Mouse (Mus musculus): Measurements from ENCODE around the gene Tango6. TPM values are rescaled to one million over a fixed set of nuclear protein-coding genes. Genes with fewer than 3 reads are reported as not detected.
"Not testable (repeated sequence)": the region's sequence is repeated elsewhere in the genome, so short reads cannot be mapped to it uniquely, and the experiment has no call there.

Tango6 gene
- polyA plus RNA-seq, 1 experiment, result 2.9 TPM

DNA sequence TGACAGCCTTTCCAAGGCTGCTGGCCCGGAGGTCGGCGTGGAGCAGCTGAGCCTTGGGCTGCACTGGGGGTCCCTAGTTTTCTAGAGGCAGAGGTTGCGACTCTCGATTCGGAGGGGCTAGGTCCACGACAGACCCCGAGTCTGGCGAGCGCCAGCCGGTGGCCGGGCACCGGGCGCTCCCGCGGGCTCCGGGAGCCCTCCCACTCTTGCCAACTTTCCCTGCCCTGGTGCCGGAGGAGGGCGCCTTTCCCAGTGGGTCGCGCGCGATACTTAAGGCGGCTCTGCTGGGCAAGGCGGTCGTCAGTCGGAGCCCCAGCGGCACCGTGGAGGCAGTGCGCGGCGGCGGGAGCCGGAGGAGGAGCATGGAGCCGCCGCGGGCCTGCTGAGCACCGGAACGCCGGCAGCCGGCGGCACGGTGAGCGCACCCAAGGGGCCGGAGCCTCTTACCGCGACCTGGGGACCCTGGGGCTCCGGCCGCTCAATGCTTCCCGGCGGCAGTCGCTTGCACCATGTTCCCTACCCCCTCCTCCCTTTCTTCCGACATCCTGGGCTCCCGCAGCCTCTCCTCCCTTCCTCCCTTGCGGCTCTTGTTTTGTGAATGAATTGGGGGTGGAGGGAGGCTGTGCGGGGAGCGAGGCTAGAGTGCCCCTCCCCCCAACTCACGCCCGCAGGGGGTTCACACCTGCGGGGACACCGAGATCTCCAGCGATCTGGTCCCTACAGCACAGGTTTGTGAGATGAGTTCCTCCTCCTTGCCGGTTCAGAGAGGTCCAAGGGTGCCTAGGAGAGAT is 187.9 kb downstream of the Tango6 start:
- peak; percentile 30 to 66 for DNase-seq (ENCODE audit: extremely low spot score in 1 of 2, low spot score in 1 of 2)

DNA sequence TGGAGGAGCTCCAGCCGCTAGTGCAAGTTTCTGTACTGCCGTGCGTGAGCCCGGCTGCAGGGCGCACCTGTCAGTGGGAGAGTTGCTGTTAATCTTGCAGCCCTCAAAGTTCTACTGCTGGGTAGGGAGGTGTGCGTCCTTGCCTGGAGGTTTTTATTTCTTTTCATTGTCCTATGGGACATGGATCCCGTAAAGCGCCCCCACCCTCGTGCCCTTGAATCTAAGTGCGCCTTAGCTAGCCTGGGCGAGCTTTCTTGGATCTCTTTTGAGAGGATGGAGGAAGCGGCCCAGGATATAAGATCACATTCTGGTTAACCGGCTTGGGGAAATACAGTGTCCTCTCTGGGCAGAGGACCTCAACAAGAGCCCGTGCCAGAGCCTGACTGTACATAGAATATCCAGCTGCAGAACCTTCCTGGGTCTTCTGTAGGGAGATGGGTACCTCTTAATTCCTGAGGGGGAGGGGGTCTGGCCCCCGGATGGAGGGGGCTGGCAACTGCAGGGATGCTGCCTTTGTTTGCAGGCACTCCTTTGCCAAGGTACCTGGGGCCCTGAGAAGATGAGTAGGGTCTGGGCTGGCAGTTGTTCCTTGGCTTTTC is 188.6 kb downstream of the Tango6 start:
- no peak for DNase-seq (ENCODE audit: extremely low spot score in 1 of 2, low spot score in 1 of 2)

DNA sequence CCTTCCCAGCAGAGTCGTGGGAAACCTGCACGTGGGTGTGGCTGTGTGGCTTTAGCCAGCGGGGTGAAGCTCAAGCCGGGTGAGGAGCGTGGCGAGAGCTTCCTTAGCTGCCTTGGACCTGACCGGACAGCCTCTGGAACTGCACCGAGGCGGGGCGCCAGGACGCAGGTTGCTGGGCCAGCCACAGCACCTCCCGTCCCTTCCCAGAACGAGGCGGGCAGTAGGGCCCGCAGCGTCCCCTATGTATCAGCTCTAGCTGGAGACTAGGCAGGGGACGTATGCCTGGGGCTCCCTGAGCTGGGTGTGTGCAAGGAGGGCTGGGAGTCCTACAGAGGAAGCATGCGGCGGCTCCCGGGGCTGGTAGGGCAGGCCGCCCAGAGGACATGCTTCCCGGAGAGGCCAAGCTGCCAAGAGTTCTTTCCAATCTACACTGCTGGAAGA is 189.1 kb downstream of the Tango6 start:
- DNase-seq (ENCODE audit: extremely low spot score in 1 of 2, low spot score in 1 of 2), result peak in 1 of 2 experiments; percentile 28

DNA sequence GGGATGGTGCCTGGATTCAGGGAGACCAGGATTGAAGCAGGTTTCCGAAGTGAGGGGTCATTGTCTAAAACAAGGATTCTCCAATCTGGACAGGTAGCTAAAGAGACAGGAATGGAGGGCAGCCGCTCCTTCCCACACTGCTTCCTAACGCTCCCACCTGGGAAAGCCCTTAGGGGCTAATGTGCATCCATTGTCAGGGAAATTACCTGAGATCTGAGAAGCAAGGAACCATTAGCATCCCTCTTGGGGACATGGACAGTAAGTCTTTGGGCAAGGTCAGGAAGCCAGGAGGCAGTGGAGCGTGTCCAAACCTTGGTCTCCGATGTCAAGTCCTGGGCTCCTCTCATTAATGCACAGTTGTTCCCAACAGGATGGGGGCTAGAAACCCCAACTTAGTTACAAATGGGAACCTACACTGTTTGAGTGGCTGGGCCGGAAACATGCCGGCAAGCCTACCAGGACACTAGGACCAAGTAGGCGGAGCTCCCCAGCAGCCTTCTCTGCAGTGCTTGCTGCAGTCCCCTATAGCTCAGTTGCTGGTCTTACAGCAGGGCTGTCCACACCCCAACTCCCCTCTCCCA is 189.7 kb downstream of the Tango6 start:
- no peak for DNase-seq (ENCODE audit: extremely low spot score in 1 of 2, low spot score in 1 of 2)

DNA sequence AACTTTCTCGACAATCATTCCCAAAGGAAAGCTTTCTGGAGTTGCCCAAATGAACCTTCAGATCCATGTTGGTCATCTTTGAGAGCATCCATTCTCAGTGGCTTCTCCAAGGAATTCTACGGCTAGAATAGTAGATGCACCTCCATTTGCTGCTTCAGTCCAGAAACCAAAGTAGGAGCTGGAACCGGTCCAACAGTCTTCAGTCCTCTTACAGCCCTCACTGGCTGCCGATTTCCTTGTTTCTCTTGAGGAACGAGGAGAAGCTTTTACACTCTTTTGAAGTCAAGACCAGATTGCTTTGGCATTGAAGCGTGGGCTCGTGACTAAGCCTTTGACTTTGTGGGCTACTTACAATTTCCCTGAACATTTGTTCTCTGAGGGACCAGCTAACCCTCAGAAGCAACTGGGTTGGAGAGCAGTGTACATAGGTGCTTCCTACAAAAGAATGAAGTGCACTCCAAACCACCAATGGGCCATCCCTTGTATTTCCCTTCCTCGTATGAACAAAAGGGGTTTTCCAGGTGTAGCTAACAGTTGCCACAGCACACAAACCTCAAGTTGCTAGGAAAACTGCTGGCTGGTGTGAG is 197.3 kb downstream of the Tango6 start:
- no peak for DNase-seq (ENCODE audit: extremely low spot score in 1 of 2, low spot score in 1 of 2)

DNA sequence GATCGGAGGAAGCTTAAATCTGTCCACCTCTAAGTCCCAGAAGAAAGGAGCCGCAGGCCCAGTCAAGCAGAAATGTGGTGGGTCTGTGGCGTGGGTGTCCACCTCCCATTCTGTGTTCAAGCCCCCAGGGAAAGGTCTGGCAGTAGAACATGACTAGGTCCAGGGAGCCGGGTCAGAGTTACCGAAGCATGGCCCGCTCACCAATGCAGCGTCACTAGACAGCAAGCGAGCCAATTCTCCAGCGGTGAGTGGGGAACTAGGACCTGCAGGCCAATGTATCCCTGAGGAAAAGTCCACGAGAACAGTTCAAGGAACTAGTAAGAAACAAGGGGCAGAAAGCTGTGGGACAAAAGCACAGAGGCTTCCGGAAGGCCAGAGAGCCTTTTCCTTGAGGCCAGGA is 201.2 kb downstream of the Tango6 start:
- not testable (repeated sequence) for DNase-seq (ENCODE audit: extremely low spot score in 1 of 2, low spot score in 1 of 2)

DNA sequence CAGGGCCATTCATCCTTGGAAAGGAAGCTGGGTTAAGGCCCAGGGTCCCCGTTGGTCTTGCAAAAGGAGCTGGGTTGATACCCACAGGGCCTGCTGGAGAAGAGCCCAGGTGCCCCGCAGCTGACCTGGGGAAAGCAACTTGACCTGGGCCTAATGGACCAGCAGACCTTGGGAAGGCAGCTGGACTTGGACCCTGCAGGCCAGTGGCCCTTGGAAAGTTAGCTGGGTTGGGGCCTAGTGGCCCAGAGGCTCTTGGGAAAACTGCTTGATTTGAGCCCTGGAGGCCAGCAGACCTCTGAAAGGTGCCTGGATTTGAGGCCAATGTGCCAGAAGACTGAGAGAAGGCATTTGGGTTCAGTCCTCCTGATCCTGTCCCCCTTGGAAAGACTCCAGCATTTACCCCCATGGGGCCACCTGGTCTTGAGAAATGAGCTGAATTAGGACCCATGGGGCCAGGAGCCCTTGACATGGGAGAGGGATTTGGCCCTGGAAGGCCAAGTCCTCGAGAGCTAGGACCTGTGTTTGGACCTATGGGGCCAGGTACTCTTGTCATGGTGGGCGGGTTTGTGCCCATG is 202.0 kb downstream of the Tango6 start:
- not testable (repeated sequence) for DNase-seq (ENCODE audit: extremely low spot score in 1 of 2, low spot score in 1 of 2)

DNA sequence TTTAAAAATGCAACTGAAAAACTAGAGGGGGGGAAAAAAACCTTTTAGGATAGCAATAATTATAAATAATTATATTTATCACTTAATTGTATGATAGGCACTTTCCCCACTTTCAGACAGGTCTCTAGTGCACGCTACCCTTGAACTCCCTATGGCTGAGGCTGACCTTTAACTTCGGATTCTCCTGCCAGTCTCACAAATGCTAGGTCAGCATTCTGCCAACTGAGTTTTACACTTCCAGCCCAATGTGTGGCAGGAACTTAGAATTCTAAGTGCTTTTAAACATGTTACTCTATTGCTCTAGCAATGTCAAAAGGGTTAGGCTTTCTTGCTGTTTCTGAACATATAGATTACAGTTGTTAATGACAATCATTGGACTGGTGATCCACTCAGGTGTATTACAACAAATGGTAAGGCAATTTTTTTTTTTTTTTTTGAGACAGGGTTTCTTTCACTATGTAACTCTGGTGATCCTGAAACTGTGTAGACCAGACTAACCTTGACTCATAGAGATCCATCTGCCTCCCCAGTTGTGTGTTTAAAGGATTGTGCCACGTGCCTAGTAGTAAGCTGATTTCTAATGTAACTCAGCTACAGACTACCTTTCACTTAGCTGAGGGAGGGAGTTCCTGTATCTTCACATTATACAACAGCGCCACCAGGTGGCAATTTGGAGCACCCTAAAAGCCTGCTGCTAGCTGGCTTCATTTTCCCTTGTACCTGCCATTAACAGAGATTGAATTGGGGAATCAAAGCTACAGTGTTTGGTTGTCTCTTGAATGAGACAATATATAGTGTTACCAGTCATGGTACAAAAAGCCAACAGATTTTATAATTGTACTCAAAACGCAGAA is 204.7 kb downstream of the Tango6 start:
- peak; percentile 41 to 90 for DNase-seq (ENCODE audit: extremely low spot score in 1 of 2, low spot score in 1 of 2)

DNA sequence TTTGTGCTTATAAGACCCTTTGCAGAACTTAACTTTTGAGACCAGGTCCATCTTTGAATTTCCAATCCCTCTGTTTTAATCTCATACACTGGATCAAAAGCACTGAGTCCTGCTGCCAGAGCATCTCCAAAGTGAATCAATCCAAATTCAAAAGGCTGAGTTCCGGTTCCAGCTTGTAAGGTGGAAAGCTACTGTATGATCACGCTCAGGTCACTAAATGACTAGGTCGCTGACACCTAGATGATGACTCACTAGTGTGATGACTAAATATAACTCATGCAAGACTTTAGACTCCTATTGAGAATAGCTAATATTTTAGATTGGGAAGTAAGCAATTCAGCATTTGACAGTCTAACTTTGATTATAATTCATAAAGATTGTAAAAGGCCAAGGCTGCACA is 205.9 kb downstream of the Tango6 start:
- DNase-seq (ENCODE audit: extremely low spot score in 1 of 2, low spot score in 1 of 2), result no peak

DNA sequence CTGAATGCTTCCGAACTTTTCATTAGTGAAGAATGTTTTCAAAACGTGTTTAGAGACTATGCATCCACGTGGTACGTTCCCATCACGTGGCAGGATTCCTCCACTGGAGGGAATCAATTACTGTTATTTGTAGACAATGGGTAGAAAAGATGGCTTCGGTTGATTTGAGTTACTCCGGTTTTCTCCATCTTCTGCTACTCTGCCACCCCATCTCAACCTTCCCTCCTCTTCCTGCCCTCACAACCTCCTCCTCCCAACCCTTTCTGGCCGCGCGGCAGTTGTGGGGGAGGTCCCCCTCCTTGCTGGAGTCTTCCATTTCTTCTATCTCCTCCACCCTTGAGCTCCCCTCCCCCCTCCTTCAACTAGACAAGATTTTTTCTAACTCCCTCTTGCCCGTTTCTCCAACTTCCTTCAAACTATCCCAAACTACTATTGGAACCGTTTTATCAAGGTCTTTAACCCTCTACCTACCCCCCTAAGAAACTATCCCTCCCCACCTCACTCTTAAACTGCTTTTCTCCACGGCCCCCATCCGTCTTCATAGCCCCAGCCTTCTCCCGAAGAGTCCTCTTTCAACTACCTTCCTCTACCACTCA is 209.4 kb downstream of the Tango6 start:
- DNase-seq (ENCODE audit: extremely low spot score in 1 of 2, low spot score in 1 of 2), result no peak

DNA sequence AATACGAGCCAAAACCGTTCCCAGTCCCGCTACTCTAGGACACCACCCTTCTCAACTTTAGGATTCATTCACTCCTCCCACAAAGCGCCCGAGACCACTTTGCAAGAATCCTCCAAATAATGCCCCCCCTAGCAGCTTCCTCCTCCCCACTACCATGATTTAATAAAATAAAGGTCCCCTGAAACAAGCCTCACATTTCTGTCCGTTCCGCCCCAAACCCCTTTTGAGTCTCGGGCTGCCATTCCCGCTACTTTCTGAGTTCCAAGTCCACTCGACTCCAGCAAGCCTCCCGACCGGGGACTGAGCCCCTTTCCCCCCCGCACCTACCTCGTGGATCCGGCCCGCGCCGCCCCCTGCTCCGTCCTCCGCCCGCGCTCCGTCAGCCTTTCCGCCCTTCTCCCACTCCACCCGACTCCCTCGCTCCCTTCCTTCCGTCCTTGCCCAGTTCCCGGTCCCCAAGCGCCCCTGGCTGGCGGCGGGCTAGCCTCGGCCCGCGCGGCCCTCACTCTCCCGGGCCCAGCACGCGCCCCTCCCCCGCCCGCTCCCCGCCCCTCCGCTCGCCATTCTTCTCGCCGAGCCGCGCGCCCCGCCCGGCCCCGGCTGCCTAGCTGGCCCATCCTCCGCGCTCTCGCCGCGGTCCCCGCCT is 210.1 kb downstream of the Tango6 start:
- no peak for DNase-seq (ENCODE audit: extremely low spot score in 1 of 2, low spot score in 1 of 2)

DNA sequence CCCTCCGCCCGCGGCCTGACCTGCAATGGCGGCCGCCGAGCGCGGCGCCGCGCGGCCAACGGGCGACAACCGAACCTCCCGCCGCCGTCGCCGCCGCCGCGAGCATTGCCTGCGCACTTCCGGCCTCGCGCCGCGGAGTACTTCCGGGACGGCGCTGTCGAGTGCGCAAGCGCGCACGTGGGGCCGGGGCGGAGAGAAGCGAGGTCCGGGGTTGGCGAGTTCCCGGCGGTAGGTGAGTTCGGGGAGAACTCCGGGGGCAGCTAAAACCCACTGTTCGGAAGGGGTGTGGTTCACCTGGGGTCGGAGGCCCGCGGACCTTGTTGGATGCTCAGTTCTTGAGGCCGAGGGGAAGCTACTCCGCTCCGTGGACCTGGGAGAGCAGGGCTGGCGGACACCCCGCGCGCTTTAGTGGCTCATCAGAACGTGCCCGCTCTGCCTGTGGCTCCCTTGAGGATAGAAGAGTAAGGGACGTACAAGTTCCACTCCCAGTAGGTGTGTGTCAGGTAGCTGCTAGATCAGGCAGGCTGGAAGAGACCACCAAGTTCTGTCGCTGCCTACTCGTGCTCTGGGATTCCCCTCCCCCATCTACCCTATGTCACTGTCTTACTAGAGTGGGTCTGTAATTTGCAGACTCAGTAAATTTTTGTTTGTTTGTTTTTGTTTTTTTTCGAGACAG is 210.8 kb downstream of the Tango6 start, which contains the start of gene Utp4:
Gene Utp4, plus strand, starts transcription at position 156 of the 676 bp plus-strand sequence.
- peak; percentile 51 to 85 for DNase-seq (ENCODE audit: extremely low spot score in 1 of 2, low spot score in 1 of 2)

DNA sequence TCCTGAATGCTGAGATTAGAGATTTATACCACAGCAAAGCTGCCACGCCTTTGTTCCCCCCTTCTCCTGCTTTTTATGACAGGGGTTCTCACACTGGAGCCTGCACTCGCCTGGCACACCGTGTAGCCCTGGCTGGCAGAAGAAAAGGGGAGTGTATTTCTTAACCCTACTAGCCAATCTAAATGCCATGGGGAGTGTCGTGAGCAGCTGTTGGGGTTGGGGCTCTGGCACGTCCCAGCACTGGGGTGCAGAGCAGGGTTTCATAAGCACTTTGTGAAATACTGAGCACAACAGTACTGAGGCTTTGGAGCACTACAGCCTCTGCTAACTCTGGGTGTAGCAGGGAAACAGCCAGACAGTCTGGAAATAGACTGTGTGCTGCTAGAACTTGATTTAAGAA is 216.6 kb downstream of the Tango6 start:
- DNase-seq (ENCODE audit: extremely low spot score in 1 of 2, low spot score in 1 of 2), result no peak

Other genes starting within 250 kb of the Tango6 start
- not detected in 2 replicates for gene 6030452D12Rik, start 182.5 kb upstream of the Tango6 start, polyA plus RNA-seq (2012; rRNA removed)
- gene Cdh3, start 172.2 kb upstream of the Tango6 start, polyA plus RNA-seq (2012; rRNA removed), result 1.3 and 1.4 TPM in 2 replicates
- gene Gm10073, start 109.6 kb upstream of the Tango6 start, polyA plus RNA-seq (2012; rRNA removed), result 51.1 and 60.7 TPM in 2 replicates
- gene Cdh1, start 79.7 kb upstream of the Tango6 start, polyA plus RNA-seq (2012; rRNA removed), result 0.97 and 1.3 TPM in 2 replicates
- gene Has3, start 187.2 kb downstream of the Tango6 start, polyA plus RNA-seq (2012; rRNA removed), result 0.78 and 0.90 TPM in 2 replicates
- gene Utp4, start 210.6 kb downstream of the Tango6 start, polyA plus RNA-seq (2012; rRNA removed), result 27.4 and 28.9 TPM in 2 replicates

All from frontal cortex, adult 2 months (tissue).